Mouse (Mus musculus) MEL (cell line): ENCODE results near the gene Smim24. TPM values are rescaled to one million over a fixed set of nuclear protein-coding genes. Genes with fewer than 3 reads are reported as not detected.

Source experiments
- DNase-seq: peaks from one replicate; pipeline ENCODE4 v3.0.0; 2011; ENCODE audit warnings: low read depth, low spot score
- H3K27ac ChIP-seq: 2 replicates; pipeline ENCODE4 v1.5.1; 2012; ENCODE audit warnings: low read depth, mild to moderate bottlenecking, control low read depth, low read length, moderate library complexity; ENCODE audit not compliant: control insufficient read depth
- H3K27me3 ChIP-seq, 2 experiments: fragments of 150-350 bp in 1 of 2; sonication (generic) in 1 of 2; 2 replicates each; pipeline ENCODE4 v1.6.1; 2012; ENCODE audit warnings: low read length in 2 of 2, mild to moderate bottlenecking in 2 of 2, improper control_type of control experiment in 1 of 2, moderate library complexity in 1 of 2; ENCODE audit not compliant: insufficient read depth in 2 of 2, control insufficient read depth in 1 of 2
- H3K36me3 ChIP-seq, 2 experiments: 2 replicates each; pipeline ENCODE4 v1.6.1; 2012 to 2014; ENCODE audit warnings: low read length in 2 of 2, improper control_type of control experiment in 1 of 2, inconsistent platforms in 1 of 2, mild to moderate bottlenecking in 1 of 2; ENCODE audit not compliant: insufficient read depth in 2 of 2, control insufficient read depth in 1 of 2
- H3K4me1 ChIP-seq, 2 experiments: fragments of 150-350 bp in 1 of 2; sonication (generic) in 1 of 2; 2 replicates each; pipeline ENCODE4 v1.6.1; 2012; ENCODE audit warnings: low read length in 2 of 2, improper control_type of control experiment in 1 of 2, mild to moderate bottlenecking in 1 of 2; ENCODE audit not compliant: insufficient read depth in 2 of 2, control insufficient read depth in 1 of 2
- H3K4me3 ChIP-seq, 2 experiments: fragments of 150-350 bp in 1 of 2; sonication (generic) in 1 of 2; 2 replicates each; pipeline ENCODE4 v1.5.1; 2012; ENCODE audit warnings: low read depth in 2 of 2, low read length in 2 of 2, mild to moderate bottlenecking in 2 of 2, moderate library complexity in 2 of 2, control low read depth in 1 of 2, improper control_type of control experiment in 1 of 2; ENCODE audit not compliant: control insufficient read depth in 1 of 2, insufficient read depth in 1 of 2
- H3K79me2 ChIP-seq: 2 replicates; pipeline ENCODE4 v1.6.1; 2012; ENCODE audit warnings: mild to moderate bottlenecking, low read length, moderate library complexity; ENCODE audit not compliant: control insufficient read depth, poor library complexity, insufficient read depth
- H3K9ac ChIP-seq: 2 replicates; pipeline ENCODE4 v1.6.1; 2012; ENCODE audit warnings: low read depth, mild to moderate bottlenecking, control low read depth, low read length, moderate library complexity; ENCODE audit not compliant: control insufficient read depth, poor library complexity, severe bottlenecking
- H3K9me3 ChIP-seq: fragments of 150-350 bp; sonication (generic); replicated peaks from 2 replicates; pipeline ENCODE4 v1.6.1; 2012; ENCODE audit warnings: mild to moderate bottlenecking, low read length, improper control_type of control experiment, moderate library complexity; ENCODE audit not compliant: insufficient read depth
- BHLHE40 ChIP-seq: IDR thresholded peaks from 2 replicates; pipeline ENCODE4 v1.6.1; 2012; ENCODE audit warnings: low read depth, mild to moderate bottlenecking, inconsistent platforms, low read length, improper control_type of control experiment, borderline replicate concordance
- CHD2 ChIP-seq: IDR thresholded peaks from 2 replicates; pipeline ENCODE4 v1.6.1; 2011; ENCODE audit warnings: low read length, improper control_type of control experiment
- CTCF ChIP-seq, 3 experiments: IDR thresholded peaks in 2 of 3; conservative IDR thresholded peaks in 1 of 3; 2 replicates each; pipeline ENCODE4 v1.5.1; 2011 to 2012; ENCODE audit warnings: low read length in 3 of 3, low read depth in 2 of 3, mild to moderate bottlenecking in 2 of 3, improper control_type of control experiment in 1 of 3, inconsistent platforms in 1 of 3, mixed read lengths in 1 of 3, moderate library complexity in 1 of 3; ENCODE audit not compliant: control insufficient read depth in 1 of 3, insufficient read depth in 1 of 3, poor library complexity in 1 of 3, severe bottlenecking in 1 of 3
- E2F4 ChIP-seq: IDR thresholded peaks from 2 replicates; pipeline ENCODE4 v1.6.1; 2011; ENCODE audit warnings: low read depth, low read length, improper control_type of control experiment, borderline replicate concordance
- ELF1 ChIP-seq: IDR thresholded peaks from 2 replicates; pipeline ENCODE4 v1.6.1; 2014; ENCODE audit warnings: low read depth, mild to moderate bottlenecking, inconsistent platforms, low read length, improper control_type of control experiment, moderate library complexity
- ETS1 ChIP-seq: IDR thresholded peaks from 2 replicates; pipeline ENCODE4 v1.6.1; 2012; ENCODE audit warnings: low read depth, mild to moderate bottlenecking, inconsistent platforms, low read length, improper control_type of control experiment, moderate library complexity
- GABPA ChIP-seq: IDR thresholded peaks from 2 replicates; pipeline ENCODE4 v1.6.1; 2012; ENCODE audit warnings: low read depth, mild to moderate bottlenecking, inconsistent platforms, low read length, improper control_type of control experiment, moderate library complexity
- GATA1 ChIP-seq: IDR thresholded peaks from 2 replicates; pipeline ENCODE4 v1.6.1; 2011; ENCODE audit warnings: low read depth, low read length, improper control_type of control experiment
- JUND ChIP-seq: IDR thresholded peaks from 2 replicates; pipeline ENCODE4 v1.6.1; 2011; ENCODE audit warnings: low read depth, mild to moderate bottlenecking, improper control_type of control experiment, low read length
- KAT2A ChIP-seq: conservative IDR thresholded peaks from 2 replicates; pipeline ENCODE4 v1.6.1; 2012; ENCODE audit warnings: low read depth, low read length, improper control_type of control experiment, inconsistent platforms
- MAFK ChIP-seq: IDR thresholded peaks from 2 replicates; pipeline ENCODE4 v1.6.1; 2011; ENCODE audit warnings: low read depth, mild to moderate bottlenecking, low read length, improper control_type of control experiment, borderline replicate concordance
- MAZ ChIP-seq: IDR thresholded peaks from 2 replicates; pipeline ENCODE4 v1.6.1; 2012; ENCODE audit warnings: low read depth, mild to moderate bottlenecking, inconsistent platforms, low read length, improper control_type of control experiment
- MYC ChIP-seq: IDR thresholded peaks from 2 replicates; pipeline ENCODE4 v1.6.1; 2011; ENCODE audit warnings: low read depth, mild to moderate bottlenecking, low read length, improper control_type of control experiment, moderate library complexity
- NELFE ChIP-seq: IDR thresholded peaks from 2 replicates; pipeline ENCODE4 v1.6.1; 2011; ENCODE audit warnings: low read depth, low read length, improper control_type of control experiment
- NRF1 ChIP-seq: IDR thresholded peaks from 2 replicates; pipeline ENCODE4 v1.6.1; 2014; ENCODE audit warnings: low read depth, mild to moderate bottlenecking, inconsistent platforms, low read length, improper control_type of control experiment, moderate library complexity; ENCODE audit not compliant: poor library complexity, insufficient read depth, severe bottlenecking
- POLR2A ChIP-seq, 2 experiments: IDR thresholded peaks; 2 replicates each; pipeline ENCODE4 v1.6.1; 2011 to 2012; ENCODE audit warnings: low read length in 2 of 2, mild to moderate bottlenecking in 2 of 2, control low read depth in 1 of 2, improper control_type of control experiment in 1 of 2, low read depth in 1 of 2, moderate library complexity in 1 of 2; ENCODE audit not compliant: control insufficient read depth in 1 of 2, insufficient read depth in 1 of 2, poor library complexity in 1 of 2
- POLR2AphosphoS2 ChIP-seq: IDR thresholded peaks from 2 replicates; pipeline ENCODE4 v1.6.1; 2011; ENCODE audit warnings: low read length, improper control_type of control experiment
- POLR2AphosphoS5 ChIP-seq: IDR thresholded peaks from 2 replicates; pipeline ENCODE4 v1.6.1; 2012; ENCODE audit warnings: low read depth, borderline replicate concordance, mild to moderate bottlenecking, inconsistent platforms, low read length, moderate library complexity, mixed read lengths
- RAD21 ChIP-seq: IDR thresholded peaks from 2 replicates; pipeline ENCODE4 v1.6.1; 2011; ENCODE audit warnings: mild to moderate bottlenecking, low read depth, low read length, improper control_type of control experiment
- SMC3 ChIP-seq: IDR thresholded peaks from 2 replicates; pipeline ENCODE4 v1.6.1; 2011; ENCODE audit warnings: low read depth, low read length, improper control_type of control experiment
- TCF12 ChIP-seq: IDR thresholded peaks from 2 replicates; pipeline ENCODE4 v1.6.1; 2014; ENCODE audit warnings: low read depth, mild to moderate bottlenecking, inconsistent platforms, low read length, improper control_type of control experiment, moderate library complexity
- USF1 ChIP-seq: IDR thresholded peaks from 2 replicates; pipeline ENCODE4 v1.6.1; 2014; ENCODE audit warnings: low read depth, mild to moderate bottlenecking, inconsistent platforms, low read length, improper control_type of control experiment, moderate library complexity
- USF2 ChIP-seq, 2 experiments: IDR thresholded peaks; 2 replicates each; pipeline ENCODE4 v1.6.1; 2011 to 2012; ENCODE audit warnings: improper control_type of control experiment in 2 of 2, low read length in 2 of 2, borderline replicate concordance in 1 of 2, inconsistent platforms in 1 of 2, low read depth in 1 of 2, mild to moderate bottlenecking in 1 of 2; ENCODE audit not compliant: insufficient read depth in 1 of 2
- ZKSCAN1 ChIP-seq: IDR thresholded peaks from 2 replicates; pipeline ENCODE4 v1.6.1; 2012; ENCODE audit warnings: low read depth, mild to moderate bottlenecking, inconsistent platforms, low read length, improper control_type of control experiment, moderate library complexity
- ZMIZ1 ChIP-seq: IDR thresholded peaks from 2 replicates; pipeline ENCODE4 v1.6.1; 2012; ENCODE audit warnings: low read depth, mild to moderate bottlenecking, inconsistent platforms, low read length, improper control_type of control experiment, moderate library complexity
- polyA plus RNA-seq, 2 experiments: library from polyadenylated mRNA; stranded (reverse) in 1 of 2; unstranded in 1 of 2; fragments of >175 nt in 1 of 2; fragments of >200 nt in 1 of 2; gene quantifications; 2 replicates each; pipeline versions ENCODE4 v1.2.1 to v1.2.4; 2012; ENCODE audit warnings: low replicate concordance in 2 of 2, low read depth in 1 of 2; ENCODE audit not compliant: insufficient read length in 2 of 2, insufficient read depth in 1 of 2, missing spikeins in 1 of 2
- total RNA-seq: library from RNA; depleted of rRNA; stranded (reverse); fragments of 300-350 nt; gene quantifications from 2 replicates; pipeline ENCODE4 v1.2.3, GENCODE M21; 2012

The Smim24 gene
- total and polyA plus RNA-seq, 3 experiments, result 6.7 to 29.5 TPM; not detected in 1

DNA sequence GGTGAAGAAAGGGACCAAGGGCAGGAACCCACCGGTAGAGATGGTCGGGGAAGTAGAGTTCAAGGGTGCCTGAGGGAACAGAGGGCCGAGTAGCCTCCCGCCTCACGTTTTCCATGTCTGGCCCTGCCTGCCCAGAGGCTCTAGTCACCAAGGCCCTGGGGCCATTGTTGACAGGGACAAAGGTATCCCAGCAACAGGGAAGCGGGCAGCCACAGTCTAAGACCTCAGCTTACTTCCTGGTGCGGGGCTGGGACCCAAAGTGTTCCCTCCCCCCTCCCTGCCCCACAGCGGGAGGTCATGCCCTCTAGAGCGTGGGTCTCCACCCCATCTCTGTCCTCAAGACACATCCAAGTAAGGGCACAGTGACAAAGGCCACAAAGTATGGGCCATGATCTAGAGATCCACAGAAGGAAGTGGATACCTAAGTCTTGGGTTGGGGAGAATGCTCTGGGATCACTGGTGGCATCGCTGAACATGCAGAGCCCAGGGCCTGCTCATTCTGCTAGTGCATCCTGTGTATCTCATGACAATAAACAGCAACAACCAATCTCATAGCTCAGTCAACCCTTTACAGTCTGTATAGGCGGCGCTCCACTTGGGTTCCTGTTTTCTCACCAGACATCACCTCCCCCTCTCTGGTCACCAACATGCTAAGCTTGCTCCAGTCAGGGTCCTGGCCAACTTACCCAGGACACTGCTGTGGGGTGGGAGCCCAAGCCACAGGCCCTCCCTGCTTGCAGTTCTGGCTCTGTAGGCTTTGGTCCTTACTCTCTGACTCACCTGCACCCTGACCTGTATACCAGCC is 27.0 kb upstream of the Smim24 start, which contains the start of gene 4930404N11Rik:
4930404N11Rik (minus strand) TSS at position 145 of the 805 bp plus-strand sequence.
- H3K36me3 ChIP-seq, result 0 out of 4 replicates have a peak, but pooled peaks cover 0 to 3% of the 10 kb centered on the region in 2 experiments
- H3K27me3 ChIP-seq, result no peaks in the 10 kb centered on the region
- no peak within 1 kb of the TSS for H3K27ac ChIP-seq
- peaks cover 0 to 5% of the 10 kb centered on the region in 2 experiments; a peak in 1 of 4 replicates for H3K4me1 ChIP-seq
- no peak within 1 kb of the TSS for H3K4me3 ChIP-seq
- H3K9me3 ChIP-seq, result no peaks in the 10 kb centered on the region
- no peak within 1 kb of the TSS for H3K9ac ChIP-seq
- TF ChIP-seq NRF1, result no peak
- no peak for TF ChIP-seq MYC
- no peak for TF ChIP-seq TCF12
- TF ChIP-seq NELFE, result no peak
- no peak for TF ChIP-seq BHLHE40
- TF ChIP-seq CHD2, result no peak
- TF ChIP-seq GABPA, result no peak
- no peak for TF ChIP-seq SMC3
- no peak for TF ChIP-seq CTCF (IDR thresholded peaks at IDR 0.05 in 2 of 3, conservative IDR thresholded peaks at IDR 0.05 in 1 of 3; ENCODE audit: control insufficient read depth in 1 of 3, insufficient read depth in 1 of 3, low read depth in 2 of 3, low read length in 3 of 3, poor library complexity in 1 of 3, severe bottlenecking in 1 of 3)
- peak; percentile 76 for TF ChIP-seq ZMIZ1
- no peak for TF ChIP-seq E2F4
- no peak for TF ChIP-seq KAT2A
- TF ChIP-seq MAFK, result no peak
- TF ChIP-seq USF1, result no peak
- TF ChIP-seq JUND, result no peak
- TF ChIP-seq POLR2AphosphoS2, result peak; percentile 47; the same call in 1 of the 2 replicates
- TF ChIP-seq POLR2A (IDR thresholded peaks at IDR 0.05; ENCODE audit: control insufficient read depth in 1 of 2, insufficient read depth in 1 of 2, low read depth in 1 of 2, low read length in 2 of 2, poor library complexity in 1 of 2), result peak; percentile 25 to 48; a peak in 2 of 4 replicates
- no peak for TF ChIP-seq ZKSCAN1
- TF ChIP-seq ELF1, result 0 out of 2 replicates have a peak, but pooled peaks have one; percentile 4
- TF ChIP-seq MAZ, result no peak
- no peak for TF ChIP-seq GATA1
- TF ChIP-seq USF2 (IDR thresholded peaks at IDR 0.05; ENCODE audit: borderline replicate concordance in 1 of 2, insufficient read depth in 1 of 2, low read depth in 1 of 2, low read length in 2 of 2), result no peak
- no peak for TF ChIP-seq RAD21
- peak; percentile 83; the same call in 1 of the 2 replicates for TF ChIP-seq POLR2AphosphoS5
- TF ChIP-seq ETS1, result no peak
- no peaks in the 10 kb centered on the region for H3K79me2 ChIP-seq
- peak; percentile 70 for DNase-seq
